Mouse (Mus musculus): Measurements from ENCODE around the gene Stoml2.
A peak's percentile ranks its signal among the peaks of the same experiment; 100 is the strongest.
"Not testable (repeated sequence)": the region's sequence is repeated elsewhere in the genome, so short reads cannot be mapped to it uniquely, and the experiment has no call there.

Gene Stoml2

DNA sequence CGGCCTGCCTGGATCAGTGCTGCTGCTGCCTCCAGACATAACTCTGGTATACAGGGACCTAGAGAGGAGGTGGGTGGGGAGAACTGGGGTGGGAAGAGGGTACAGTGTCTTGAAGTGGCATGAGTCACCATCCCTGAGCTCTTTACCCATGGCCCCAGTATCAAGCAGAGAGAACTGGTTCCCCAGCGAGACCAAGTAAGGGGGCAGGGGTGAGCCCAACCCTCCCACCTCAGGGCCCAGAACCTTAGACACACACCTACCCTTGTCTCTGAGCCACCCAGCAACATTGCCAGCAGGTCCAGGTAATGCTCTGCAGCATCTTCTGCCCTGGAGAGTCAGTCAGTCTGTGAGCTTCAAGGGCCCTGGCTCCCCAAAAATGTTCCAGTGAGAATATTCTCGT is 26.6 kb downstream of the Stoml2 start:
- no peak for DNase-seq (ENCODE audit: low read depth, low spot score)

DNA sequence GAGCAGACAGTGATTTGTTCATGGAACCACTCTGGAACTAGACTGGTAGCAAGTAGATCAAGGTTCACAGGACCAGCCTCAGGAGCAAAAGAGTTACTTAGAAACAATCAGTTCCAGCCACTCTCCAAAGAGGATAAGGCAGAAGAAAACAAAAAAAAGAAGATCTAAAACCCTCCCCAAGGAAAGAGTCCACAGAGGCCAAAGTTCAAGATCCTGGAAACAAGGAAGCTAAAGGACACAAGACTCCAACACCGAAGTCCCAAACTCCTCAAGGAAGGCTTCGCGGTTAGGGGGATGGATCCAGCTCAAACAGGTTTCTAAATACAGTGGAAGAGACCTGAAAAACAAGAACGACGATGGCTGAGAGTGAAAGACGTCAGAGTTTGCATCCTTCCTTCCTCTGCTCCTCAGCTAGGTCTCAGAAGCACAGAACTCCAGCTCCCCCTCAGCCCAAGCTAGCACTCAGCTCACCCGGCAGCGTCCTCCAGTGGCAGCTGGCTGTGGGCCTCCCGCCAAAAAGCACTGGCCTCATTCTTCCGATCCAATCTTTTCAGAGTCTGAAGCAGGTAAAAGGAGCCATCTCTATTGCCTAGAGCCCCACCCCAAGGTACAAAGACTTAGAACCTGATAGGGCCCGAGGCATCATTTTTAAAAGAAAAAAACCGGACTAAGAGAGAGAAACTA is 28.6 kb downstream of the Stoml2 start:
- peak; percentile 34 for DNase-seq (ENCODE audit: low read depth, low spot score)

DNA sequence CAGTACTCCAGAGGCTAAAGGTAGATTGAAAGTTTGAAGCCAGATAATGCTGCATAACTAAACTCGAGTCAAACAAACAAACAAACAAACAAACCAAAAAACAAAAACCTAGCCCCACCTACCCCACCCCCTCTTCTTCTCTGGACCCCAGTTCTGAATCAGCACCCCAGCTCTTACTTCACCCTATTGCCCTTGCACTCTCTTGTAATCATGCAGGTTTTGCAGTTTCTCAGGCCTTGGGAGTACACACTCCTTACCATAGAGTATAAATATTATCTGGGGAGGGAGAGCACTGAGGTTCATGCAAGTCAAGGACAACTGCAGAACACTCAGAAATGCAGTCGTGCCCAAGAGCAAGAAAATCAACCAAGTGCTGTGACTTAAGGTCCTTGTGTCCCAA is 30.2 kb downstream of the Stoml2 start:
- no peak for DNase-seq (ENCODE audit: low read depth, low spot score)

DNA sequence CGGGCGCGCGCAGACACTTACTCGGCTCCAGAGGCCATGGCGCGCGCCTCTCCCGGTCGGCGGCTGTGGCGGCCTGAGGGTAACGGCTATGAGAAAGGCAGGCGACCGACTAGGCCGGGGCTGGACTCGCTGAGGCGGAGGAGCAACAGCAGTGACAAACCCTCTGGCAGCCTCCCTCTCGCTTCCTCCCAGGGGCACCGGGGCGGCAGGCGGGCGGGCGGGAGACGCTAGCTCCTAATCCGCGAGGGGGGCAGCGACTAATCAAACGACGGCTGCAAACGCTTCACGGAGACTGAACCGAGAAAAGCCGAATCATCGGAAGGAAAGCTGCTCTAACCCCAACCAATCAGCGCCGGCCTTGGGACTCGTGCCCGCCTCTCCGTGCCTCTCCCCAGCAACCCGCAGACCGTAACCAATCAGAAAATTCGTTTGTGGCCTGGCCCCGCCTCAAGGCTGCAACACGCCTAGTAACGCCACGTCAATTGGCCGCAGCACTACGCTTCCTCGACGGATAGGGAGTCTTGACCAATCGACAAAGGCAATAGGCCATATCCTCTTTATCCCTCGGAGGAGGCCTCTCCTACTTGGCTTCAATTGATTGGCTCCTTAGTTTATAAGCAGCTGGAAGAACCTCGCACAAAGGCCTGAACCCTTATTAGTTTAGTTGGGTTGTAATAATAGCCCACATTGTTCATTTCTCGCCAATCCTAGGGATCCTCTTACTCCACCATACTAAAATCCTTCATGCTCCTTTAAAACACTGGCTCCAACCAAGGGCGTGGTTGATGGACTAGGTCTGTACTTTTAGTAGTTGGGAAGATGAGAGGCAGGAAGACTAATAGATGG is 31.1 kb downstream of the Stoml2 start, which contains the start of gene Vcp:
TSS of gene Vcp (minus strand) at position 367 of the 846 bp plus-strand sequence.
- peak; percentile 99 for DNase-seq (ENCODE audit: low read depth, low spot score)

DNA sequence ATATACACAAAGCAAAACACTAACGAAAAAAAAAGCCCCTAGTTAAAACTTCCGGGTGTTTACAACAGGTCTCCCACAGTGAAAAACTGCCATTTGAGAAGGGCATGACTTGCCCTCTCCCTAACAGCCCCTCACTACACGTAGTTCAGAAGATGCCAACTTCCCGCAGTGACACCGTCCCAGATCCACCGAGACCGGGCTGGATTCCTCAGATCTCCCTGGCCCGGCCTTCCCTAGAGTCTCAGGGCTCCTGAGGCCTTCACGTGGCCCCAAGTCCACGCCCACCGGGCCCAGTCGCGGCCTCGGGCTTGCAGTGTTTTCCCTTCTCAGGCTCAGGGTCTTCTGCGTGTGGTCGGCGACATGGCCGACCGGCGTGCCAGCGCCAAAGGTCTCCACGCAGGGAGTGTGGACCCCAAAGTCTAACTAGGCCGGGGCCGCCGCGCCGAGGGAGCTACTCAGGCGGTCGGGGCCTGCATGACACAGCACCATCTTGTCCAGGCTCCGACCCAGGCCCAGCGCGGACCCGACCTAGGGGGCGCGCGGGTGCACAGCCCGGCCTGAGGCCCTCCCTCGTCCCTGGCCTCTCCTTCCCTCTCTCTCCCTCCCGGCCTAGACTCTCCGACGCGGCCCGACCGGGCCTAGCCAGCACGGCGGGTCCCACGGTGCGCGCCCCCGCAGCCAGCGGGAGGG is 31.9 kb downstream of the Stoml2 start:
- peak; percentile 91 for DNase-seq (ENCODE audit: low read depth, low spot score)

DNA sequence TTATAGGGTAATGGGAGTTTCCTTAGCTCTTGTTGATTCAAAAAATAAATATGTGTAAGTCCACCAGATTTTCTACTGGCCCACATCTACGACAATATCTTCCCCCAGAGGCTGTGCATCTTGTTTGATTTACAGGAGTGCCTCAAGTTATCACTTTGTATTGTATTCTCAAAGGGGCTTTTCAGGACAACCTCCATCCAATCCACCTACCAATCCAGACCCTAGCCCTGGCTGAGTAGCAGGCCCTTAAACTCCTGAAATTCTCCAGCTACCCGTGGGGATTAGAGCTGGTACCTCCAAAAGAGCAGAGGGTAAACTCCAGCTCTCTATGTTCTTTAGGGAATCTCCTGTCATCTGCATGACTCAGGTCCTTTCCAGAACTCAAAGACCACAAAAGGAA is 33.5 kb downstream of the Stoml2 start:
- no peak for DNase-seq (ENCODE audit: low read depth, low spot score)

DNA sequence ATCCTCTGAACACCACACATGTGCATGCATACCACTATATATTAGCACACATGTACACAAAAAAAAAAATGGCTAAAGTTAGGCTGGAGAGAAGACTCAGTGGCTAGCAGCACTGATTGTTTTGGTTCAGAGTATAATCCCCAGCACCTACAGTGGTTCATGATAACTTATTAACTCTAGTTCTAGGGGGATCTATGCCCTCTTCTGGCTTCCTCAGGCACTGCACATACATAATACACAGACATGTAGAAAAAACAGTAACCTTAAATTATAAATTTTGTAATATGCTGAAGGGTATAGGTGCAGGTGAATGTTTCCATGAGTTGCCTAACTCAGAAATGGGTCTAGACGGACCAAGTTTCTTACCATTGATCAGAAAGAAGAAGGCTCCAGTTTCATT is 43.2 kb downstream of the Stoml2 start:
- no peak for DNase-seq (ENCODE audit: low read depth, low spot score)

DNA sequence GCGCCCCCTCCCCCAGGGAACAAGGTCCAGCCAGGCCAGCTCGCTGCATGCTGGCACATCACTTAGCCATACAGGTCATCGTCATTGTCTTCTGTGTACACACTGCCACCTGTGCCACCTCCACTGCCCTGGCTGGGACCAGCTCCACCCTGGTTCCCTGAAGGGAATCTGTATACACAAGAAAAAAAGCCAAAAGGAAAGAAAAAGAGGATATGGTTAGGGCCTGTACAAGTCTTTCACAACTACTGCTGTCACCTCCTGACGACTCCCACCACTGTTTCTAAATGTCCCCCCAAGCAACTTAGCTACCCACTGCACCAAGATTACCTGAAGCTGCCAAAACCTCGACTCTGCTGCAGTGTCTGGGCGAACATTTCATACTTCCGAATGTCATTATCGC is 51.0 kb downstream of the Stoml2 start:
- not testable (repeated sequence) for DNase-seq (ENCODE audit: low read depth, low spot score)

DNA sequence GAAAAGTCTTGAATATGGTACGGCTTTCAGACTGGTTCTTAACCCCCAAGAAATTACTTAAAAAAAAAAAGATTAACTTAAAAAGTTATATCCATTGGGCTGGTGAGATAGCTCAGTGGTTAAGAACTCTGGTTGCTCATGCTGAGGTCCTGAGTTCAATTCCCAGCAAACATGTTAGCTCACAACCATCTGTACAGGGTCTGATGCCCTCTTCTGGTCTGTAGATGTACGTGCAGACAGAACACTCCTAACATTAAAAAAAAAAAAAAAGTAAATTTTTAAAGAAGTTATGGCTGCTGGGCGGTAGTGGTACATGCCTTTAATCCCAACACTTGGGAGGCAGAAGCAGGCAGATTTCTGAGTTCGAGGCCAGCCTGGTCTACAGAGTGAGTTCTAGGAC is 53.4 kb downstream of the Stoml2 start:
- peak; percentile 51 for DNase-seq (ENCODE audit: low read depth, low spot score)
